Mouse (Mus musculus) left cerebral cortex, postnatal 25 days (tissue): ENCODE data around the gene Ctf2. TPM values are rescaled to one million over a fixed set of nuclear protein-coding genes. Genes with fewer than 3 reads are reported as not detected.

Source experiments
- DNase-seq, 2 experiments: peaks; one replicate each; pipeline ENCODE4 v3.0.0; 2022; ENCODE audit warnings: low spot score in 2 of 2, mixed read lengths in 1 of 2
- intact Hi-C: fragments of 180-260 bp; cut with DNase I; formaldehyde crosslinking; loops from one replicate; pipeline ENCODE4 v1.15.1; 2025
- total RNA-seq, 2 experiments: library from RNA; stranded (reverse); gene quantifications; 2 replicates each; pipeline ENCODE4 v1.2.3; 2021

Ctf2 gene
- total RNA-seq, 2 experiments from 2014 or later: not detected

DNA sequence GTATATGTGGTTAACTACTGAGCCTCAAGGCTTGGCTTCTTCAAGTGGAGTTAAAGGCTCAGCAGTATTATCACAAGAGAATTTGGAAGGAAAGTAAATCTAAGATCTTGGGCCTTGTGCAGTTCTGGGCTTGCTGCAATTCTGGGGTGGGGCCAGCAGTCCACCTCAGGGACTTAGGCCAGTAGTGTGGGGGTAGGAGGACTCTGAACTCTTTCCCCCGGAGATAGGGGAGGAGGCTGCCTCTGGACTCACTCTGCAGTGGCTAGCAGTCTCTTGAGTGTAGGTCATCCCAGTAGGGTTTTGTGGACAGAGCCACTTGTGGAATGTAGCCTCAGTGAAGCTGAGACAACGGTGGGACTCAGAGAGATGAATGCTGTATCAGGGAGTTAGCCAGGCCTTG is 33.8 kb upstream of the Ctf2 start:
- DNase-seq: no peak
- intact Hi-C loops: no loop called here

DNA sequence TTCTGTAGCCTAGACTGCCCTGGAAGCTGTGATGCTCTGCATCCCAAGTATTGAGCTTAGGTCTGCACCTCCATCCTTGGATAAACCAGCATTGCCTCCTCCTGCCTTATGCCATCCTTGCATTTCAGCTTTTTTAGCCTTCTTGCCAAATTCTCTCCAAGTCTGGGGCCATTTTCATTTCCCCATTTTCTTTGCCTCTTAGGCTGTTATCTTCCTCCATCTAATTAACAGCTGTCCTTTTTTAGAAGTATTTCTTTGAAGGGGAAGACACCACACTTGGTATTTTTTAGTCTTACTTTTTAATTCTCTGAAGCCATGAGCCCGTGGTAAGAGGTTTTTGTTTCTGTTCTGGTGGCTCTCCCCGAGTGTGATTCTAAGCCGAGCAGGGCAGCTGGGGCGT is 31.7 kb upstream of the Ctf2 start:
- no peak for DNase-seq
- intact Hi-C loops: no loop called here

DNA sequence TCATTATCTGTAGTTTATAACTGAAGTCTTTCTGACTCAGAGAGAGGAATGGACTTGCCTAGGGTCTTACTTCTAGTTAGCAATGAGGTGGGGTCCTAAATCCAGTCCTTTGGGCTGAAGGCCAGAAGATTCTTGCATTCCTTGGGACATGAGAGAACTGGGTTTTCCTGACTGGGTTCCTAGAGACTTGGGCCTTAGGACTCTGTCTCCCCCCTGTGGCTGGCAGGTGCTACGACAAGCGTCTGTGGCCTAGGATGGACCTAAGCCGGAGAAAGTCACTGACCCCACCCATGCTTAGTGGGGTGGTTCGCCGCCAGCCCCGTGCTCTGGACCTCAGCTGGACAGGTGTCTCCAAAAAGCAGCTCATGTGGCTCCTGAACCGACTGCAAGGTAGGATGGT is 29.1 kb upstream of the Ctf2 start:
- peak; percentile 47 to 63 for DNase-seq

DNA sequence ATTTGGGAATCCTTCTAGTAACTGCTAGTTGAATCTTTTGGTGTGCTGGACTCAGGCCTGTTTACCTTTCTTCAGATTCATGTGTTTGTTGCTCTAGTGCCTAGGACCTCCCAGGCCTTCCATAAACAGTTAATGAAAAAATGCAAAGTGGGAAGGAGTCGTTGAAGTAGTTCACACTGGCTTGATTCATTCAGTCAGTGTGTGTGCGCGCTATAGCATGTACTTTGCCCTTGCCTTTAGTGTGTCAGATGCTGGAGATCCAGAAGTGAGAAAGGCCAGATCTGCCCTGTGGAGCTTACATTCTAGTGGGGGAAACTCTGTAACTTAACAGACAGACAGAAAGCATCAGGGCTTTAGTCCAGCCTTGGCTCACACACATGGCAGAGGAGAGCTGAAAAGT is 28.5 kb upstream of the Ctf2 start:
- DNase-seq: no peak
- intact Hi-C loops: no loop called here

More for the DNA sequence above, 29.1 kb upstream of the Ctf2 start:
- intact Hi-C loops: no loop called here

DNA sequence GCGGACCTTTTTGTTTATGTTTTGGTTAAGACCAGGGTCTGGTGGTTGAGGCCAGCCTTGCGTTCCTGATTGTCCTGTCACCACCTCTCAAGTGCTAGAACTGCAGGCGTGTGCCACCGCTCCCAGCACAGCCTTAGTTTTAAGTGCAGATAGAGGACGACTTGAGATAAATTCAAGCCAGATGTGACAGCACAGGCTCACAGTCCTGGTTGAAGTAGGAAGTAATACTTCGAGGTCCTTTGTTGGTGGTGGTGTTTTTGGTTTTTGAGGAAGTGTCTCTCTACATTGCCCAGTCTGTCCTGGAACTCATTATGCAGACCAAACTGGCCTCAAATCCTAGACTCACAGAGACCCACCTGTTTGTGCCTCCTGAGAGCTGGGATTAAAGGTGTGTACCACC is 27.8 kb upstream of the Ctf2 start:
- intact Hi-C loops: no loop called here

DNA sequence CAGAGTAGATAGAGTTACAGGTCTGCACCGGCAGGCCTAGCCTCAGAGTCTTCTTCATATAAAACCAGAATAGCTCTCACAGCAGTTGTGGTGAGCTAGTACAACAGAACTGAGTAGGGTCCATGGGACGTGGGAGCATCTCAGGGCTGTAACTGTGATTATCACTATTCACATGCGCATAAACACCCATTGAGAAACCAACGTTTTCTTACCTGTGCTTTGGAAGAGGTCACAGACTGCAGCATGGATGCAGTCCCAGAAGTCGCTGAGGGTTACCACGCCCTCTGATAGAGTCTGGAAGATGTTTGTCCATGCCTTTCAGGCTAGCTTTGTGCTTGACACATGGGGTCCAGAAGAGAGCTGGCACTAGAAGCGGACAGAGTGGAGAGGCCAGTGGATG is 21.8 kb upstream of the Ctf2 start:
- DNase-seq: no peak
- intact Hi-C loops: no loop called here

More for the DNA sequence above, 27.8 kb upstream of the Ctf2 start:
- no peak for DNase-seq

DNA sequence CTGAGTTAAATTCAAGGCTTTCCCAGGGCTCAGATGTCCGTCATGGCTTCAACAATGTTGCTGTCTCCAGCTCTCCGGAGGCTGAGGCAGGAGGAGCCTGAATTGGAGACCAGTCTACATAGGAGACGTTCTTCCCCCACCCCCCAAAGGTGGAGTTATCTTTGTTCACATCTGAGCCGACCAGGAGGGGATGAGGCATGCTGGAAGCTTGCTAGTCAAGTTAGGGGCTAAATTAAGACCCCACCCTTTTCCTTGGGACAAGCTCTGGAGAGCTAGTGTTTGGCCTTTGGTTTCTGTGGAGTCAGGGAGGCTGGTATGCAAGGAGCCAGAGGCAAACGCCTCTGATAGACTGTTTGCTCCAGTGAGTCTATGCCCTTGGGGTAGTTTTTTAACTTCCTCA is 21.2 kb upstream of the Ctf2 start:
- intact Hi-C loops: no loop called here

DNA sequence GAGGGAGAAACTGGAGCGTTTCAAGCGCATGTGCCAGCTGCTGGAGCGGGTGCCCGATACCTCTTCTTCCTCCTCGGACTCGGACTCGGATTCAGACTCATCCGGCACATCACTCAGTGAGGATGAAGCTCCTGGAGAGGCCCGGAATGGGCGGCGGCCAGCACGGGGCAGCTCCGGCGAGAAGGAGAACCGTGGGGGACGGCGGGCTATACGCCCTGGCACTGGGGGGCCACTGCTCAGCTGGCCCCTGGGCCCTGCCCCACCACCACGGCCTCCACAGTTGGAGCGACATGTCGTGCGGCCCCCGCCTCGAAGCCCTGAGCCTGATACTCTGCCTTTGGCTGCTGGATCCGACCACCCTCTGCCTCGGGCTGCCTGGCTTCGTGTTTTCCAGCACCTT is 20.1 kb upstream of the Ctf2 start:
- intact Hi-C loops: no loop called here
- DNase-seq: no peak

More for the DNA sequence above, 21.2 kb upstream of the Ctf2 start:
- no peak for DNase-seq

DNA sequence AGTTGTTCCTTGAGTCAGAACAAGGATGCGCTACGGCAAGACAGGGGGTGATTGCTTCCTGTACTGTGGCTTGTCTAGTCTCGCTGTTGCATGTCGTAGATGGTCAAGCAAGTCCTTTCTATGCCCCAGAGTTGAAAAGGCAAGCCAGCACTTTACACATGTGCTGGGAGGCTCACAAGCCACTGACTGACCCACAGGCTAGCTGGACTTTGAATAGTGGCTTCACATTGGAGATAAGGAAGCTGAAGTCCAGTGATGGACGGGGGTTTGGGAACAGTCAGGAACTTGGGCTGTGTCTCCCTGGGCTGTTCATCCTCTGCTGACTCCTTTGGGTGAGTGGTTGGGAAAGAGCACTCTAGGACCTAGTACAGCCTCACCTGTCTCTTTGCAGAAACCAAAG is 19.7 kb upstream of the Ctf2 start:
- intact Hi-C loops: no loop called here
- DNase-seq: no peak

DNA sequence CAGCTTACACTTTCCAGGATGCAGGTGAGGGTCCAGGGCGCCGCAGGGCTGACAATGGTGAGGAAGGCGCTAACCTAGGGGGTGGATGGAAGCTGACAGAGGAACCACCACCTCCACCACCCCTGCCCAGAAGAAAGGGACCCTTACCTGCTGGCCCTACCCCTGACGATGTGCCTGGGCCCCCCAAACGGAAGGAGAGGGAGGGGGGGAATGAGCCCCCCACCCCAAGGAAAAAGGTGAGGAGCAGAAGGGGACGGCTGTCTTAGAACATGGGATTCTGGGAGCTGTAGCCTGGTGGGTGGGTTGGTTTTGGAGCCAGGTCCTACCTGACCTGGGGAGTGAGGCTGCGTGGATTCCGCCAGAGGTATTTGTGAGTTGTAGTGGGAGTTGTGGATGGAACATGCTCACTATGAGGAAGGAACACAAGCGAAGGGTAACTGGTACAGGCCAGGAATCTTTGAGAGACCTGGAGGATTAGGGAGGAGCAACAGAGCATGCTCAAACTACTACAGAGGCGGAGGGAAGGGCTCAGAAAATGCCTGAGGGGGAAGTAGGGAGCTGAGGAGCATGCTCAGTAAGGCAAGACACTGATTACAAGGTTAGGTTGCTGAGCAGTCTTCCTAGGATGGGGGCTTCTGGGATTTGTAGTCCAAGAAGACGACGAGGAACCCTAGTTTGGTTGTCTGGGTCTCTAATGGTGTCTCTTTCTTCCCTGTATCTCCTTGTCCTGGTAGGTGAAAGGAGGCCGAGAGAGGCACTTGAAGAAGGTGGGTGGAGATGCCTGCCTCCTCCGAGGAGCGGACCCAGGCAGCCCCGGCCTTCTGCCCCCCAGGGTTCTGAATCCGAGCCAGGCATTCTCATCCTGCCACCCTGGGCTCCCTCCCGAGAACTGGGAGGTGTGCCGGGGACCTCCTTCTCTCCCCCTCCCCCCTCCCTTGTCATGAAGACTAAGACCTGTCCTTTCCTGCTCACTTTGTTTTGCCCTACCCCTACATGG is 18.5 kb upstream of the Ctf2 start:
- intact Hi-C loops: no loop called here
- DNase-seq: peak; percentile 63 to 86

DNA sequence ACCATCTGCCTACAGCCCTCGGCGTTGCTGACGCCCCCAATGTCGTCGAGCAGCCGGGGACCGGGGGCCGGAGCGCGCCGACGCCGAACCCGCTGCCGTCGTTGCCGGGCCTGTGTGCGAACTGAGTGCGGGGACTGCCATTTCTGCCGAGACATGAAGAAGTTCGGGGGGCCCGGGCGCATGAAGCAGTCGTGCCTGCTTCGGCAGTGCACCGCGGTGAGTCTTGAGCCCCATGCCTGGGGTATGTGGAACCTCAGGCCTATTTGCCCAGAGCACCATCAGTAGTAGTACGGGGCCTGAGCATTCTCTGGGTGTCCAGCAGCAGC is 16.2 kb upstream of the Ctf2 start:
- DNase-seq: no peak

DNA sequence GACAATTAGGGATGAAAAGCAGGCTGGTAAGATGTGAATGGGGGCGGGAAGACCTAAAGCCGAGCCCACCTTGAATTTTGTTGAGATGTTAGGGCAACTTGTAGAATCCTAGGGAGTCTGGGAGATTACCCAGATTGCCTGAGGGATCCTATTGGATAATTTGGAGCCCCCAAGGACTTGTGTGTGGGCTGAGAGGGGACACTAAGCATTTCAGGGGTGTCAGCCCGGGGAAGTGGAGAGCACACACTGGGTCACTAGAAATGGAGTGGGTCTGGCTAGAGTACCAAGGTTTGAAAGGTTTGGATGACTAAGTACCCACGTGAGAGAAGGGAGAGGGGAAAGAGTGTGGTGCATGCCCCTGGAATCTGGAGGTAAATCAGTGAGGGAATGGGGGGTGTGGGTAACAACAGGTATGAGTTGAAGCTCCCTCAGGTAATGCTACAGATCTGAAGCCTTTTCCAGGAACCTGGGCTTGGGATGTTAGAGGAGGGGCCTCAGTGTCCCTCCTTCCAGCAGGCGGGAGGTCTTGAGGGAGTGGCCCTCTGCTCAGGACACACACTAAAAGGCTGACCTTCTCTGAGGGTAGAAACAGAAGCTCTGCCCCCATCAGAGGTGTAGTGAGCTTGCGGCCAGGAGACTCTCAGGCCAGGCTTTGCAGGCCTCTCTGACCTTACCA is 15.7 kb upstream of the Ctf2 start:
- intact Hi-C loops: no loop called here
- DNase-seq: no peak

More for the DNA sequence above, 16.2 kb upstream of the Ctf2 start:
- intact Hi-C loops: no loop called here

DNA sequence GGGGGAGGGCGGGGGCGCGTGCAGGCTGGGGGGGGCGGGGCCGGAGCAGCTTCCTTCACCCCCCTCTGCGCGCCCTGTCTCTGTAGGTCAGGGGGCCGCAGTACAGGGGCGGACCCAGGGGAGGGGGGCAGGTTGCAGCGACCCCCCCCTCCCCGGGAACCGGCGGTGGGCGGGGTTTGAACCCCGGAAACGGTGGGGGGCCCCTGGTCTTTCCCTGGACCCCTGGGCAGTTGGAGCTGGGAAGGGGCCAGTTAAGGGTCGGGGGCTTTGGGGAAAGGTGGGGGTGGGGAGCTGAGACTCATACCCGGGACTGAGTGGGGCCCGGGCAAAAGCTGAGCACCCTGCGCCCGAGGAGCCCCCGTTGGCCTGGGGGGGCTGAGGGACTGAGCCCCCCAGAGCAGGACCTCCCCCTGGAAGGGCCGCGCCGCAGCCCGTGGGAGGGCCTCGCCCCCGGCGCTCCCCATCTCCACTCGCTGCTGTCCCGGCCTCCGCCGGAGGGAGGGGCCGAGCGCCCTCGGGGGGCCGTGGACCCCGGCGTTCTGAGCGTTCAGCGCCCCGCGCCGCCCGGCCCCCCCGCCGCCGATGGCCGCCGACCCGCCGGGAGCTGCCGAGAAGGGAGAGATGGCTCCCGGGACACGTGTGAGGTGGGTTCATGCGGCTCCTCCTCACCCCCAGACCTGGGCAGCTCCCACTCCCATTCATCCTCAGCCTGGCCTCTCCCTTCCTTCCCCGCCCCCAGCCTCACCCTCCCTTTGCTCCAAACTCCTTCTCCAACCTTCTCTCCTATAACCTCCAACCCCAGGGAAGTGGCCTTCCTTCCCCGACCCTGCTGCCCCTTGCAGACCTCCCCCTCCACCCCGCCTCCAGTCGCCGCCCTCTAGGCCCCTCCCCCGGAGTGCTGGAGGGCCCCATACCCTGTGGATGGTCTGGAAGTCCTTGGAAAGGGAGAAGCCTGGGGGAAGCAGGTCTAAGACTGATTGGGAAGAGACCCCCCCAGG is 14.8 kb upstream of the Ctf2 start:
- no peak for DNase-seq

DNA sequence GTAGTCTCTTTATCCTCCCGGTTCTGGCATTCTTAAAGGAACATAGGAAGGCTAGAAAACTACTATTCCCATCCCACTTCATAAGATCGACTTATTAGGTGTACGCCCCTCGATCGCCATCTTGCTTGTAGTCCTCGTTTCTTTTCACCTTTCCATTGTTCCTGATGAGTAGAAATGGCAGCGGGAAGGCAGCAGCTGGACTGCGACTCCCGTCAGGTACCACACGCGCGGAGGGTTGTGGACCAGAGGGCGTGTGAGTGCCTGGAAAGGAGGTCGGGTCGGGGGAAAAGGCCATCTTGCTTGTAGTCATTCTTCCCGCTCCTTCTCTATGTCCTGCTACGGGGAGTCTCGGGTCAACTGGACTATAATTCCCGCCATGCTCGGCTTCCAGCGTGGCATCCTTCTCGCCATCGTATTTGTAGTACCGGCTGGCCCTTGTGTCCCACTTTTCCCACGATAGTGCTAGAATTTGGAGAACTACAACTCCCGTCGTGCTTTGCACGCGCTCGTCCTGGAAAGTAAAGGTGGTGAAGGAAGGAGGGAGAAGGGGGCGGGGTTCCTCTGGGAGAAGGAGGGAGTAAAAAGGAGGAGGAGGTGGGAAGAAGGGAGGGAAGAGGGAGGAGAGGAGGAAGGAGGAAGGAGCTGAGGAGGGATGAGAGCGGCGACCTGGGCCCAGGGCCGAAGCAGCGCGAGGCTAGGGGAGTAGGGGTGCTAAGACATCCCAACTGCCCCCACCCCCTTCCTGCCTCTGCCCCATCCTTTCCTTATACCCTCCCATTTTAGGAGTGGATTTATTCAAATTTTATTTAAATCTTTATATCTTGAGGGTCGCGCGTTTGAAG is 13.9 kb upstream of the Ctf2 start:
- peak; percentile 96 to 100 for DNase-seq
- intact Hi-C loops: loop anchor here (1.0 kb wide), 2 partner anchors 37 to 71 kb away; no protein-coding TSS in a partner anchor

More for the DNA sequence above, 14.8 kb upstream of the Ctf2 start:
- intact Hi-C loops: no loop called here

DNA sequence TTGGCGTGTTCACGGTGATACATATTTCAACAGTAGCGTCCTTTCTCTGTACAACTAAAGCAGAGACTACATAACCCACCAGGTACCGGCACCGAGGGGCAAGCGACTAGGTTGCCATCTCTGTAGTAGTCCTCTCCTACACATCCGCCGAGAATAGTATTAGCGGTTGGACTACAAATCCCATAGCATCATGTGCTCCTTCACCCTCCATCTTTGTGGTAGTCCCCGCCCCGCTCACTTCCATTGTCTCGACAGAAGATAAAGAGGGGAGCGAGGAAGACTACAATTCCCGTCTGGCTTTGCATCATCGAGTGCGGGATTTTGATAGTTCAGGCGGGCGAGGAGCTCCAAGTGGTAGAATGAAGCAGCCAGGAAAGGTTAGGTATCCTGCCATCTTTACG is 13.3 kb upstream of the Ctf2 start:
- peak; percentile 95 to 99 for DNase-seq
- intact Hi-C loops: loop anchor here (1.0 kb wide), 2 partner anchors 36 to 70 kb away; no protein-coding TSS in a partner anchor

DNA sequence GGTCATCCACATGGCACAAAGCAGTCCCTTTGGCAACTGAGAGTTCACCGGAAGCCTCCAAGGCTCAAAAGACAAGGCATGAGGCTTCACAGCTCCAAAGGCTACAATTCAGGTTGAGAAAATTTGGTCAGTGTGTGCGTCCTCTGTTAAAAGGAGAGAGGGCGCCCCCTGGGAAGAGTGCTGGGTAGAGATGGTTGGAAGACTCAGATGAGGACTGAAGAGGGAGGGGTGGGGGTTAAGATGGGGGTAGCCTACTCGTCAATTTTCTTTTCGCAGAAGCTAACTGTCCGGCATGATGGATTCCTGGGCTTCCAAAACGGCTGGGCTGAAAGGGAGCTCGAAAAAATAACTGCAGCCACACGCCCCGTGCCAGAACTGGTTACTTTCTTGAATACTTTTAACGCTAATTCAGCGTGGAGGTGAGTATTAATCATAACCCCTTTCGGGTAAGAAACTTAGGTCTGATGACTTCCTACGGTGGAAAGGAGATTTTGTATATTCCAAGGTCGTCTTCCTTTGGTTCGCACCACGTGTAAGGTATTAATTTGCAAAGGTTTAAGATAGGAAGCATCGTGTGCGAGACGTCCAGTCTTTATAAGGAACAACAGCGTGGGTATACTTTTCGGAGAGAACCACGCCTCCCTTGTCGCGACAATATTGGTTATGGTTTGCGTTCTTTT is 12.5 kb upstream of the Ctf2 start, which contains the start of gene Fbxl19:
Gene Fbxl19 (plus strand): TSS at position 178 of the 680 bp plus-strand sequence.
- intact Hi-C loops: loop anchor here (1.0 kb wide), 2 partner anchors 35 to 69 kb away; no protein-coding TSS in a partner anchor
- peak; percentile 72 to 77 for DNase-seq

DNA sequence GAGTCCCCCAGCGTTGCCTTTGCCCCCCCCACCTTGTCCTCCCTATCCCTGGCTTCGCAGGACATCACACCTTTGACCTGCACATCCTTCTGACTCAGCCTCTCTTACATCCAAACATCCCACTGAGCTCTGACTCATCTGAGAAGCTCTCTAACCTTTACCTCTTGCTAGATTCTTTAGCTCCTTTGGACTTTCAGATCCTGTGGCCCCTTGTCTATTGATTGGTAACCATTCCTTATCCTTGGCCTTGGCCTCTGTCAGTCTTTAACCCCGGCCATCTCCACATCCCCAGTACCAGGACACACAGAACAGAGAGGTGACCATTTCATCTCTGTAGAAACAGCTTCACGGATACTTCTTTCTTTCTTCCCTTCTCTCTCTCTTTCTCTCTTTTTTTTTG is 1.8 kb downstream of the Ctf2 start:
- intact Hi-C loops: no loop called here
- no peak for DNase-seq

DNA sequence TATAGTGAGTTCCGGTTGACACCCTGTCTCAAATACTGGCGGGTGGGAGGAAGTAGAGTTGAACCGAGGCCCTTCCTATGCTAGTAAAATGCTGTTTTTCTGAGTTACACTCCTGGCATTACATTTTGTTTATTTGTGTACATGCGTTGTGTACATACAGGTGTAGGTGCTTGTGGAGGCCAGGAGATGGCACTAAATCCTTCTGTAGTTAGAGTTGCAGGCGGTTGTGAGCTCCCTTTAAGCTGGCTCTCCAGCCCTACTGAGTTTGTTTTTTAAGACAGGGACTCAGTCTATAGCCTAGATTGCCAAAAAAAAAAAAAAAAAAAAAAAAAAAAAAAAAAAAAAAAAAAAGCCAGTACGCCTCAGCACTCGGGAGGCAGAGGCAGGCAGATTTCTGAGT is 4.1 kb downstream of the Ctf2 start:
- intact Hi-C loops: no loop called here
- no peak for DNase-seq
